Mouse (Mus musculus) layer of hippocampus, adult 2 months (tissue): ENCODE measurements at regions not wholly inside any gene's neighbourhood (a gene's known extent, or its start where the extent isn't known, plus 50 kb on each side); places are given as distances from the start of the nearest gene placed in this dataset.

Experiments used
- DNase-seq, 2 experiments: peaks; one replicate each; pipeline ENCODE4 v3.0.0; 2022; ENCODE audit warnings: low spot score in 2 of 2
- H3K27ac ChIP-seq: fragments of 200-600 bp; 2 replicates; pipeline ENCODE4 v1.8.1; 2022
- H3K4me3 ChIP-seq: fragments of 200-600 bp; 2 replicates; pipeline ENCODE4 v1.8.1; 2022; ENCODE audit warnings: mild to moderate bottlenecking
- CTCF ChIP-seq: fragments of 200-600 bp; conservative IDR thresholded peaks from 2 replicates; pipeline ENCODE4 v1.8.1; 2022; ENCODE audit warnings: antibody characterized with exemption, mild to moderate bottlenecking, moderate library complexity

DNA sequence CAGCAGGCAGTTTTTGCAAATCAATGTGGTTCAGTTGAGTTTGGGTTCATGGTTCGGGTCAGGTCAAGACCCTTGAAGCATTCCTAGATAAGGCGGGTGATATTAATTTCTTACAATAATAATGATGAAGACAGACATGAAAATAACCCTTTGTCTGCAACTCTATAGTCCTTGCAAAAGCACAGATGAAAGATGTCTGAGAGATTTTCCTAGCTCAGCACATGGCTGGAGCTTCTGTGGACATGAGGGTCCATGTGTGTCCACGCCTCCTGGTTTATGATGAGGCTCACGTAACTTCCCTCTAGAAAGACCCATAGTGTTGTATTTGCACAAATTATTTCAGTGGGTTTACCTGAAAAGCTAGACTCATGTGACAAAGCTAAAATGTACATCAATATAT is 168.8 kb downstream of the Sox11 start:
- no peak overlapping the region for H3K4me3 ChIP-seq
- TF ChIP-seq CTCF: no peak
- H3K27ac ChIP-seq: no peak overlapping the region
- DNase-seq: no peak

DNA sequence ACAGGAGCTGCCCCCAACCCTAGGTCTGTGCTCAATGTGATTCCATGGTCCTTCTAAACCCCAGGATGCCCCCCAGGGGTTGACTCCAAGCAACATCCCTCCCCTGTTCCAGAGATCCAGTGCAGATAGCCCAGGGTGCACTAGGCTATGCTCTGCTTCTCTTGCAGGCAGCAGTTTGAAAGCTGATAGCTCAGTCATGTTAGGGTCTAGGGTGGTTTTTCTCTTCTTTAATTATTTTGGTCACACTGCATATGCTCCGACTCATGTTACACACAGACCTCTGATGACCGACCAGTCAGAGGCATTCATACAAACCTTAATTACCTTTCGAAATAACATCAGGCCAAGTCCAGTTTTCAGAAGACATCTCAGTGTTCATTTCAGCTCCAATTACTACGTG is 169.2 kb downstream of the Sox11 start:
- DNase-seq: no peak
- no peak overlapping the region for H3K4me3 ChIP-seq
- no peak for TF ChIP-seq CTCF
- no peak overlapping the region for H3K27ac ChIP-seq

DNA sequence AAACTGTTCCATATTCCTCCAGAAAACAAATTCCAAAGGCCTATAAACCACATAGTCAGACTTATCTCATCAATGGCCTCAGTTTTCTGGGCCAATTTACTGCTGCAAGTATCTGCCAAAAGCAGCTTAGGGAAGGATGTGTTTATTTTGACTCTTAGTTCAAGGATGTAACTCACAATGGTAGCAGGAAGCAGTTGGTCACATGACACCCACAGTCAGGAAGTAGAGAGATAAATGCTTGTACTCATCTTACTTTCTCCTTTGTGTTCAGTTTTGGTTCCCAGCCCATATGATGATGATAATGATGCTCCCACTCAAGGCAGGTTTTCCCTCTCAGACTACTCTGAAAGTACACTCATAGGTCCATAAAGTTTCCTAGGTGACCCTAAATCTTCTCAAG is 170.8 kb downstream of the Sox11 start:
- DNase-seq: no peak
- H3K4me3 ChIP-seq: no peak overlapping the region
- H3K27ac ChIP-seq: no peak overlapping the region
- no peak for TF ChIP-seq CTCF

DNA sequence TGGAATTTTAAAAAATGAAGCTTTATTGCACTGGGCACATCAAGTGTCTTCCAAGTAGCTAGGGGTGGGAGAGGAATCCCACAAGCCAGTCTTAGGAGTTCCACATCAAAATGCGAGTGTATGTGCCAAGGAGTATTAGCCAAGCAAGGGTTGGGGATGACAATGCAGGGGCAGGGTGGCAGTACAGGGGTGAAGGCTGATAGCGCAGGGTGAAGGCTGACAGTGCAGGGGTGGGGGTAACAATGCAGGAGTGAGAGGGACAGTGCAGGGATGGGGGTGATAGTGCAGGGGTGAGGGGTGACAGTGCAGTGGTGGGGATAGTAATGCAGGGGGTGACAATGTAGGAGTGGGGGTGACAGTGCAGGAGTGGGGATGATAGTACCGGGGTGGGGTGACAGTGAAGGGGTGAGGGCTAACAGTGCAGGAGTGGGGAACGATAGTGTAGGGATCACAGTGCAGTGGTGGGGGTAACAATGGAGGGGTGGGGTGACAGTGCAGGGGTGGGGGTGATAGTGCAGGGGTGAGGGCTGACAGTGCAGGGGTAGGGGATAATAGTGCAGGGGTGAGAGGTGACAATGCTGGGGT is 177.4 kb downstream of the Sox11 start:
- Histone ChIP-seq H3K27ac (no peak overlapping the region), H3K4me3 (no peak overlapping the region)
- DNase-seq: no peak
- TF ChIP-seq CTCF: no peak

DNA sequence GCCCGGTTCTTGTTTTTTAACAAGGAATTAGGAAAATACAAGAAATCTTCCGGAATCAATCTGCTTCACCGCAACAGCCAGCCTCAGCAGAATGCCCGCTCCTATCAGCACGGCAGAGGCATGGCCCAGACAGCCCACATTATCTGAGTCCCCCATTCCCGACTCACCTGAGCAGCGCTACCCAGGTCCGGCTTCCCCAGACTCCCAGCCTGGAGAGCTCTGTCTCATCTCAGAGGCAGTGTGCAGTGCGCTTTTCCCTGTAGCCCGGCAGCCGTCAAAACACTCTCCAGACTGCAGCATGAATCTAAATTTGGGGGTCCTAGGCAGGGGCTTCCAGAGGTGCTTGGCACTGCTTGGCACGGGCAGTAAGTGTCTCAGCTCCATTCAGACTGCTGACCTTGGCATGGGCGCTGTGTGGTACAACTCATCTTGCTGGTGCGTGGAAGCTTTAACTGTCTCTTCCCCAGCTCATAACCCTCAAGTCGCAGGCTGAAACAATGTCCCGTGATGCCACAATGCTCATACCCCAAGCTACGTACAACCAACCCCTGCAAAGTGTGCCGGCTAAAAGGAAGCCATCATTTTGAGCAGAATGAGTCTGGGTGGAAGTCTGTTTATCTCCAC is 182.2 kb downstream of the Sox11 start:
- peak overlapping the region; percentile 90 for H3K27ac ChIP-seq
- peak overlapping the region; percentile 52 for H3K4me3 ChIP-seq
- no peak for TF ChIP-seq CTCF
- DNase-seq: peak; percentile 17 to 50

DNA sequence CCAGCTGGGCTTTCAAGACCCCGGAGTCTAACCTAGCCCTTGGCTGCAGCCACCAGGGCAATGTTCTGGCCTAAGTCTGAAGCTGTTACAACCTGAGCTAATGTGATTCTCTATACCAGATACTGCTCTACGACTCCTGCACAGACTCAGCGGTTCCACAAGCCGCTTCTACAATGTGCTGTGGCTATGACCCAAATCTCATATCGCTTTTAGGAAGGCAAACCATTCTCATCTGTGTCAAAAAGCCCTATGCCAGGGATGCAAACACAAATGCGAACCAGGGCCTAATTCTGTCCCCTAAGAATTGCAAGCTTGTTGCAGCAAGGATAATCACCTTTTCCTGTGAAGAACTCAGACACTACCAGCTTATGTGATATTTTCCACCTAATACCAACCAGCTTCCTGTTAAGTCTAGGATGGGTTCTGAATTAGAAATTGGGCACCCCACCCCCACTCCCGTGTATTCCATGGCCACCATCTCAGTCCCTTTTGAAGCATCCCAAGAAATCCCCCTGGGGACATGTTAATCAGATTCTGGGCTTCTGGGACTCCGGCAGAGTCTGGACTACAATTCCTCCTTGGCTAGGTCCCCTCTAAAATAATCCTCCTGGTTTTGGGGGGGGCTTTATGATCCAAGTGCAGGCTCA is 182.8 kb downstream of the Sox11 start:
- TF ChIP-seq CTCF: no peak
- Histone ChIP-seq H3K4me3 (peak overlapping the region; percentile 52), H3K27ac (peak overlapping the region; percentile 90)
- DNase-seq: no peak

DNA sequence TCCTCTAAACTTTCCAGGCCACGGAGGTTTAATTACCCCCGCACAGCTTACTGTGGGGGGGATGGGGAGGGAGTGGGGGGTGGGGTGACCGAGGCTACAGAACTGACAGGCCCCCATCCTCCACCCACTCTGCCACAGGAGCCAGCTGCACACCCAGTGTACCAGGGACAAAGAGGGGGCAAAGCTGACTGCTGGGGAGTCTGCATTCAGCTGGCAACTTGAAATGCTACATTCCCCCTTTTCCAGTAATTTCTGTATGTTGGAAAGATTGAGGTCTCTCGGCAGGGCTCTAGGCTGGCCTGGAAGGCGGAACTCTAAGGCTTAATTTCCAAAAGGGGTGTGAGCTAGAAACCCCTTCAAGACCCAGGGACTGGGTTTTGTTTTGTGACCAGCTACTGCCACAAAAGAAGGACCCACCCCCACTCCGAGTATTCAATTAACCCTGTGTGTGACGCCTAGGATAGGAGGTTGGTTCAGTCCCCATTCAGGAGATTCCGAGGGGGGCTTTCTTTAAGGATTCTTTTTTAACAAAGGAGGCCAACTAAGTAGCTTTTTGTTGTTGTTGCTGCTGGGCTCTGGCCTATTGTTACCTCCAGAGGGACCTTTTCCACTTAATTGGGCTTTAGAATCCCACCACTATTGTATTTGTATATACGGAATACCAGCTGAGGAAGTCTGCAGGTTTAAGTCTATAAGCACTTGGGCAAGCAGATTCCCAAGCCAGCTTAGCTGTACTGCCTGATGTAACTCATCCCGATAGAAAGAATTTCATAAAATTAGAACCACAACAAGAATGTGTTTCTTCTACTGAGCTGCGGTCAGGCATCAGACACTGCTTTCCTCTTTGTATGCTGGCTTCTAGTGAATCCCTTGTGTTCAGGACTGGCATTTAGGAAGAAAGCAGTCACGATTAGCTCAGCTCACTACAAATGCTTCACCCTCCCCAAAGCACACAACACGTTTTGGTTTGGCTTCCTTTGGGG is 191.2 kb downstream of the Sox11 start:
- H3K4me3 ChIP-seq: no peak overlapping the region
- TF ChIP-seq CTCF: no peak
- DNase-seq: no peak
- H3K27ac ChIP-seq: no peak overlapping the region

DNA sequence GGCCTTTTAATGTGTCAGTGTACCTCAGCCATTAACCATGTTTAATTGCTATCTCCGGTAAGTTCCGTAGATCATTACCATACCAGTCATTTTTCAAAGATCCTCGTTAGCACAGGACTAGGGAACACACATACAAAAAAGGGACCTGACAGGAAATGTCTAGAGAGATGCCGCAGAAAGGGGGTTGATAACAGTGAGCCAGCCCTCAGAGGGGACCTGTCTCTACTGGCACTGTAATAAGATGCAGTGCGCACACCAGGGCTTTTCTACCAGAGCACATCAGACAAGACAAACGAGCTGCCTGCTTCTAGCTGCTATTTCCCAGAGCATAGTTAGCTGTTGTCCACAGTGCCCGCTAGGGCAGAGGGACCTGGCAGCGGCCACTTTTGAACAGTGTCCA is 199.1 kb downstream of the Sox11 start:
- DNase-seq: no peak
- no peak overlapping the region for H3K4me3 ChIP-seq
- no peak overlapping the region for H3K27ac ChIP-seq
- TF ChIP-seq CTCF: no peak

DNA sequence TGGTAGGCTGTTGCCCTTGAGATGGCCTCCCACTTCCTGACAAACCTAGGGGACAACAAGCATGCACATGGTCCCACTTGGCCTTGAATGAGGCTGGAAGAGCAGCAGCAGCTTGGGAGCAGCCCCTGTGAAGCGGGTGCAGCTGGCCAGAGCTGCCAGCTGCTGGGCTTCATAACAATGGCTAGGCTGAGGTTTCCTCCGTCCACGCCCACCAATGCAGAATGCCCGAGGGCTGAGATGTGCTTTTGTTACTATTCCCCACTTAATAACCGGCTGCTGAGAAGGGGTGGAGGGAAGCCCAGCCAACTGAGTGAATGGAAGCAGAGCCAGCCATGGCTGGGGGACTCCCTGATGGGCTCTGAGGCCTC is 202.1 kb downstream of the Sox11 start:
- Histone ChIP-seq H3K4me3 (no peak overlapping the region), H3K27ac (no peak overlapping the region)
- DNase-seq: no peak
- TF ChIP-seq CTCF: no peak

DNA sequence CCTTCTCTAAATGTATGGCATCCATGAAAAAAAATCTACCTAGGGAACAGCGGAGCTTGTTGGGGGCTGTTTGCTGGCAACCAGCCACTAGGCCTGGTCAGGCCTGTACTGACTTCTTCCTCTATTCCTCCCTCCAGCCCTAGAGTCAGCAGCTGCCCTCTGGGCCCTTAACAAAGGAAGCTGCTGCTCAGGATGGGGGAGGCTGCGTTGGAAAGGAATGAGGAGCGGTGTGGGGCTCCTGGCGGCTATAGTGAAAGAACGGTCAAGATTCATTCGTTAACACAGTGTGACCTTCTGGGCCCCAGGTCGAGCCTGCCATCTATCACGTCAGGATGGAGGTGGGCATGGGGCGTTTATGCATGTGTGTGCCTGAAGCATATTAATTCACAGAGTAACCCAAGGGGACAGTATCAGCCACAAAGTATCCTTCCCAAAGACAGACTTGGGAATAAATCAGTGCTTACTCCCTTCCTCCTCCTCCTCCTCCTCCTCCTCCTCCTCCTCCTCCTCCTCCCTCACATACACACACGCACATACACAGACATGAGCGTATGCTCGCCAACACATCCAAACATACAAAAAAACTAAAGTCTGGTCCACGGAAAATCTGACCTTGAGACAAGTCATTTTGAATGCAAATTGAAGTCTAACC is 202.6 kb downstream of the Sox11 start:
- no peak for DNase-seq
- no peak for TF ChIP-seq CTCF
- Histone ChIP-seq H3K27ac (no peak overlapping the region), H3K4me3 (no peak overlapping the region)

DNA sequence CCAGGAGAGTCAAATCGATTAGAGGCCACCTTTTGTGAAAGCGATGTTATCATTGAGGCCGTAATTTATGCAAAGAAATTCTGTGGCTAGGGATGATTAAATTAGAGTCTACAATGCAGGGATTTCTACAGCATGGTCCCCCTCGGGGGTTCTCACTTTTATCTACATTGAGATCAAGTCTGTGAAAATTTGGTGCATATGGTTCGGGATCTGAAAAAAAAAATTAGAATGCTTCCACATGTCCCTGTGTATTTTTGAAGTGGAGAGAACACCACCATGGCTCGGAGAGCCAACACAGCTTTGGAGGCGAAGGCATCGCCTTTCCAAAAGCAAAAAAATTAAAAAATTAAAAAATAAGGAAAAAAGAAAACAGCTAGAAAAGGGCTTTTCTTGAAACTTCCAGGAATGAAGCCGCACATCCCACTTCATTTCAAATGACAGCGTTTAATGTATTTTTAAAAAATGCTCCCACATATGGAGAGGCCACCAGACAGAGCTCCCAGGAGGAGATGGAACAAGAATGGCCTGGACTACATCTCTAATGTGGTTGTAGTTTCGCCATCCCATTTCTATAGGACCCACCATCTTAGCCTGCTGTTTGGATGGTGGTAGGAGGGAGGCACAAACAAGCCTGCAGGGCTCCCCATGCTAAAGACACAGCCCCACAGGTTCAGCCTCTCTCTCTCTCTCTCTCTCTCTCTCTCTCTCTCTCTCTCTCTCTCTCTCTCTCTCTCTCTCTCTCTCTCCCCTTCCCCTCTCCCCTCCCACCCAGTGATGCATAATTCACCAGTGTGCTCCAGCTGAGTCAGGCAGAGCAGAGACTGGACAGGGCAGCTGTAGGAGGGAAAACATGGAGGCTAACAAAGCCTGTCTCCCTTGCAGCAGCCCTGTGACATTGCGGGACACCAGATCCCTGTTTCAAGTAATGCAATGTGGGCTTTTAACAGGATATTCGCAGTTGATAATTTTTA is 203.4 kb downstream of the Sox11 start:
- DNase-seq: no peak
- Histone ChIP-seq H3K4me3 (no peak overlapping the region), H3K27ac (no peak overlapping the region)
- TF ChIP-seq CTCF: no peak
